Mouse (Mus musculus): ENCODE data around the gene Pls3. TPM values are rescaled to one million over a fixed set of nuclear protein-coding genes. Genes with fewer than 3 reads are reported as not detected.

The Pls3 gene
- polyA plus RNA-seq, 1 experiment = 67.3 TPM

- no peaks in the 10 kb centered on the region for H3K36me3 ChIP-seq (ENCODE audit: control insufficient read depth, insufficient read depth, low read length, poor library complexity, severe bottlenecking)
- TF ChIP-seq EP300 (IDR thresholded peaks at IDR 0.05; ENCODE audit: insufficient read depth, low read depth, low read length) = no peak
- TF ChIP-seq POLR2A (IDR thresholded peaks at IDR 0.05; ENCODE audit: insufficient read depth, low read length) = no peak
- no peak for TF ChIP-seq CTCF (IDR thresholded peaks at IDR 0.05; ENCODE audit: low read depth, low read length)
- no peaks in the 10 kb centered on the region for H3K4me1 ChIP-seq (ENCODE audit: control insufficient read depth, insufficient read depth, low read length)
- no peaks in the 10 kb centered on the region for H3K27me3 ChIP-seq (ENCODE audit: control insufficient read depth, insufficient read depth, low read length, poor library complexity, severe bottlenecking)
- H3K4me3 ChIP-seq (ENCODE audit: low read depth, low read length) = no peak overlapping the region
- no peak overlapping the region for H3K9ac ChIP-seq (ENCODE audit: low read depth, poor library complexity, severe bottlenecking)
- no peak overlapping the region for H3K27ac ChIP-seq (ENCODE audit: insufficient read depth, low read length)
- H3K9me3 ChIP-seq (replicated peaks; ENCODE audit: control insufficient read depth, insufficient read depth, low read length, poor library complexity, severe bottlenecking) = no peaks in the 10 kb centered on the region
Observed at GRCm38 (mm10) chrX:75861715-75862114, 13.3 kb downstream of the Pls3 start.

- TF ChIP-seq CTCF (IDR thresholded peaks at IDR 0.05; ENCODE audit: low read depth, low read length) = no peak
- no peak for TF ChIP-seq EP300 (IDR thresholded peaks at IDR 0.05; ENCODE audit: insufficient read depth, low read depth, low read length)
- TF ChIP-seq POLR2A (IDR thresholded peaks at IDR 0.05; ENCODE audit: insufficient read depth, low read length) = no peak
- Histone ChIP-seq H3K9ac (ENCODE audit: low read depth, poor library complexity, severe bottlenecking) (no peak overlapping the region), H3K27me3 (ENCODE audit: control insufficient read depth, insufficient read depth, low read length, poor library complexity, severe bottlenecking) (no peaks in the 10 kb centered on the region), H3K4me1 (ENCODE audit: control insufficient read depth, insufficient read depth, low read length) (no peaks in the 10 kb centered on the region), H3K9me3 (replicated peaks; ENCODE audit: control insufficient read depth, insufficient read depth, low read length, poor library complexity, severe bottlenecking) (no peaks in the 10 kb centered on the region), H3K4me3 (ENCODE audit: low read depth, low read length) (no peak overlapping the region), H3K27ac (ENCODE audit: insufficient read depth, low read length) (no peak overlapping the region), H3K36me3 (ENCODE audit: control insufficient read depth, insufficient read depth, low read length, poor library complexity, severe bottlenecking) (no peaks in the 10 kb centered on the region)
Observed at GRCm38 (mm10) chrX:75854294-75854693, 20.7 kb downstream of the Pls3 start.

GRCm38 (mm10) chrX:75844290-75844689 is 30.7 kb downstream of the Pls3 start:
- Histone ChIP-seq H3K36me3 (ENCODE audit: control insufficient read depth, insufficient read depth, low read length, poor library complexity, severe bottlenecking) (no peaks in the 10 kb centered on the region), H3K9me3 (replicated peaks; ENCODE audit: control insufficient read depth, insufficient read depth, low read length, poor library complexity, severe bottlenecking) (no peaks in the 10 kb centered on the region), H3K4me3 (ENCODE audit: low read depth, low read length) (no peak overlapping the region), H3K9ac (ENCODE audit: low read depth, poor library complexity, severe bottlenecking) (no peak overlapping the region), H3K27me3 (ENCODE audit: control insufficient read depth, insufficient read depth, low read length, poor library complexity, severe bottlenecking) (no peaks in the 10 kb centered on the region), H3K4me1 (ENCODE audit: control insufficient read depth, insufficient read depth, low read length) (no peaks in the 10 kb centered on the region), H3K27ac (ENCODE audit: insufficient read depth, low read length) (no peak overlapping the region)
- TF ChIP-seq POLR2A (IDR thresholded peaks at IDR 0.05; ENCODE audit: insufficient read depth, low read length) (no peak), EP300 (IDR thresholded peaks at IDR 0.05; ENCODE audit: insufficient read depth, low read depth, low read length) (no peak), CTCF (IDR thresholded peaks at IDR 0.05; ENCODE audit: low read depth, low read length) (no peak)

GRCm38 (mm10) chrX:75842835-75843234 is 32.1 kb downstream of the Pls3 start:
- no peak for TF ChIP-seq POLR2A (IDR thresholded peaks at IDR 0.05; ENCODE audit: insufficient read depth, low read length)
- no peak for TF ChIP-seq CTCF (IDR thresholded peaks at IDR 0.05; ENCODE audit: low read depth, low read length)
- Histone ChIP-seq H3K27ac (ENCODE audit: insufficient read depth, low read length) (no peak overlapping the region), H3K36me3 (ENCODE audit: control insufficient read depth, insufficient read depth, low read length, poor library complexity, severe bottlenecking) (no peaks in the 10 kb centered on the region), H3K27me3 (ENCODE audit: control insufficient read depth, insufficient read depth, low read length, poor library complexity, severe bottlenecking) (no peaks in the 10 kb centered on the region), H3K9me3 (replicated peaks; ENCODE audit: control insufficient read depth, insufficient read depth, low read length, poor library complexity, severe bottlenecking) (no peaks in the 10 kb centered on the region), H3K4me3 (ENCODE audit: low read depth, low read length) (no peak overlapping the region), H3K4me1 (ENCODE audit: control insufficient read depth, insufficient read depth, low read length) (no peaks in the 10 kb centered on the region), H3K9ac (ENCODE audit: low read depth, poor library complexity, severe bottlenecking) (no peak overlapping the region)

GRCm38 (mm10) chrX:75842120-75842519 is 32.9 kb downstream of the Pls3 start:
- no peak overlapping the region for H3K9ac ChIP-seq (ENCODE audit: low read depth, poor library complexity, severe bottlenecking)
- no peak overlapping the region for H3K27ac ChIP-seq (ENCODE audit: insufficient read depth, low read length)
- no peaks in the 10 kb centered on the region for H3K4me1 ChIP-seq (ENCODE audit: control insufficient read depth, insufficient read depth, low read length)
- H3K4me3 ChIP-seq (ENCODE audit: low read depth, low read length) = no peak overlapping the region
- no peaks in the 10 kb centered on the region for H3K27me3 ChIP-seq (ENCODE audit: control insufficient read depth, insufficient read depth, low read length, poor library complexity, severe bottlenecking)
- H3K9me3 ChIP-seq (replicated peaks; ENCODE audit: control insufficient read depth, insufficient read depth, low read length, poor library complexity, severe bottlenecking) = no peaks in the 10 kb centered on the region
- TF ChIP-seq POLR2A (IDR thresholded peaks at IDR 0.05; ENCODE audit: insufficient read depth, low read length) (no peak), EP300 (IDR thresholded peaks at IDR 0.05; ENCODE audit: insufficient read depth, low read depth, low read length) (no peak), CTCF (IDR thresholded peaks at IDR 0.05; ENCODE audit: low read depth, low read length) (no peak)
- no peaks in the 10 kb centered on the region for H3K36me3 ChIP-seq (ENCODE audit: control insufficient read depth, insufficient read depth, low read length, poor library complexity, severe bottlenecking)

- TF ChIP-seq EP300 (IDR thresholded peaks at IDR 0.05; ENCODE audit: insufficient read depth, low read depth, low read length) (no peak), CTCF (IDR thresholded peaks at IDR 0.05; ENCODE audit: low read depth, low read length) (no peak), POLR2A (IDR thresholded peaks at IDR 0.05; ENCODE audit: insufficient read depth, low read length) (no peak)
- no peak overlapping the region for H3K9ac ChIP-seq (ENCODE audit: low read depth, poor library complexity, severe bottlenecking)
- H3K4me1 ChIP-seq (ENCODE audit: control insufficient read depth, insufficient read depth, low read length) = no peaks in the 10 kb centered on the region
- no peaks in the 10 kb centered on the region for H3K27me3 ChIP-seq (ENCODE audit: control insufficient read depth, insufficient read depth, low read length, poor library complexity, severe bottlenecking)
- H3K9me3 ChIP-seq (replicated peaks; ENCODE audit: control insufficient read depth, insufficient read depth, low read length, poor library complexity, severe bottlenecking) = no peaks in the 10 kb centered on the region
- H3K4me3 ChIP-seq (ENCODE audit: low read depth, low read length) = no peak overlapping the region
- H3K27ac ChIP-seq (ENCODE audit: insufficient read depth, low read length) = no peak overlapping the region
- H3K36me3 ChIP-seq (ENCODE audit: control insufficient read depth, insufficient read depth, low read length, poor library complexity, severe bottlenecking) = no peaks in the 10 kb centered on the region
Observed at GRCm38 (mm10) chrX:75840263-75840662, 34.7 kb downstream of the Pls3 start.
